Mouse (Mus musculus): ENCODE data around the gene Timm9. TPM values are rescaled to one million over a fixed set of nuclear protein-coding genes. Genes with fewer than 3 reads are reported as not detected.

The Timm9 gene
- 10 to 100 TPM; 28.7 to 32.9 TPM for total RNA-seq (2021)
- long read RNA-seq, experiment 1, transcript Timm9-207 (5 exons, 718 nt): major isoform, 8 of 16 reads
- long read RNA-seq, experiment 1, partial matches to known transcripts: 0 of 16 reads
- long read RNA-seq, experiment 1, other reads (novel, unspliced or antisense): 2 of 16 reads
- long read RNA-seq, experiment 2, transcript Timm9-207 (5 exons, 718 nt): major isoform, 5 of 16 reads
- long read RNA-seq, experiment 2, partial matches to known transcripts: 1 of 16 reads
- long read RNA-seq, experiment 2, other reads (novel, unspliced or antisense): 5 of 16 reads

GRCm38 (mm10) chr12:71136130-71136973 lies at the start of gene Timm9, which contains the start of gene 2700049A03Rik:
Timm9 (minus strand) TSS chr12:71136684.
2700049A03Rik (plus strand) TSS chr12:71136848.
- DNase-seq (ENCODE audit: low spot score in 2 of 2): peak; percentile 23 to 74

- DNase-seq (ENCODE audit: low spot score in 2 of 2): no peak
These were observed 47.9 kb upstream of the Timm9 start for GRCm38 (mm10) chr12:71184396-71184795.

DNA sequence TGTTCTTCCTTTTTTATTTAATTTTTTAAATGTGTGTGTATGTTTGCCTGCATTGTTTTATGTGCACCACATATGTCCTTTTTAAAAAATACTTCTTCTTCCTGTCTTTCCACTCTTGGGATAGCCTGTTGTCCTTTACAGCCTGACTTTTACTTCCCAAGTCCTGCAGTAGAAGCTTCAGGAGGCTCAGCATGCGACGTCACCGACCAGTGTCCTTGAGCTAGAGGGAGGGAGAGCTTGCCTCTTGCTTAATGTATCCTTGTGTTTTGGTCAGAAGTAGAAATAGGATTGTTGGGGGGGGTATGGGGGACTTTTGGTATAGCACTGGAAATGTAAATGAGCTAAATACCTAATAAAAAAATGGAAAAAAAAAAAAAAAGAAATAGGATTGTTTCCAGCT lies 47.3 kb upstream of the Timm9 start:
- DNase-seq (ENCODE audit: low spot score in 2 of 2): no peak

DNA sequence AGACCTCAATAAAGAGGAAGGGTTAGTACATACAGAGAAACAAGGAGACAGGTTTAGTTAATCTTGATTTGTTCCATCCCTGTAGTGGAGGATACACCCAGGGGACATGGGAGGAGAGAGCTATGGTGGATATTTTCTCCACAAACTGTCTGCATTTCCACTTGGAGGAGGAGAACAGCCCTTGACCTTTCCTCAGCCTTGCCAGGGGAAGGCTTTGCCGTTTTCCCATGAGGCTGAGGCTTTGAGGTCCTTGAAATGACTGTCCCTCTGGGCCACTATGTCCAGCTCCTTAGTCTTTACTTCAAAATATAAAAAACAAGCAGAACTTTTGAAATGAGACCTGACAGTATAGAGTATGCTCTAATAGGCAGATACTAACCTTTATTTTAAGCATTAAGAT lies 33.4 kb upstream of the Timm9 start:
- no peak for DNase-seq (ENCODE audit: low spot score in 2 of 2)

DNA sequence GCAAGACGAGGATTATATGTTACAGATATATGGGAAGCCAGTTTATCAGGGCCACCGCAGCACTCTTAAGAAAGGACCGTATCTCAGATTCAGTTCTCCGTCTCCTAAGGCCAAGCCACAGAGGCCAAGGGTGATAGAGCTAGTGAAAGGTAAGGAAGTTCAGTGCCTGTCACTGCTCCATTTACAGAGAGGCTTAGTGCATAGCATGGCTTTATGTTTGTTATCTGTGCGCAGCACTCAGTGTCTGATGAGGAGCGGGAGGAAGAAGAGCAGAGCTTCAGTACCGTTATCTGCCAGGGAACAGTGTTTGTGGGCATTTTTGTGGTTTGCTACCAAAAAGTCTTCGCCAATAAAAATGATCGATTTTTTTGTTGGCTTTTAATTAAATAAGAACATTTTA lies 27.9 kb upstream of the Timm9 start:
- no peak for DNase-seq (ENCODE audit: low spot score in 2 of 2)

DNA sequence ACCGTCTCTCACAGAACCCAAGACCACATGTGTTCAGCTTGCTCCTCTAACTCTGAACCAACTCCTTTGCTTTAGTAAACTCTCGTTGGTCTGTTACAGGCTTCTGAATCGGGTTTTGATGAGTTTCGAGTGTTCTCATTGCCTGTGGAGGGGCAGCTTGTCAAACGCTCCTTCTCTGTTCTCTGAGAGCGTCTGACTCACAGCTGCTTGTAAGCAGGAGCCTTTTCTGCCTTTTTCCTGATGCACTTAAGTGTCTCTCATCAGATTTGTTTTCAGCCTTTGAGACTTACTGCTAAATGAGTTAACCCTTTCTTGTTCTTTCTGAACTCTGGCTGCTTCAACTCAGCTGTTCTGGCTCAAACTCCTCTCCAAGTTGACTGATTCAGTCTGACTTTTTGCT lies 21.5 kb upstream of the Timm9 start:
- no peak for DNase-seq (ENCODE audit: low spot score in 2 of 2)

GRCm38 (mm10) chr12:71154979-71155378 lies 18.5 kb upstream of the Timm9 start:
- no peak for DNase-seq (ENCODE audit: low spot score in 2 of 2)

DNA sequence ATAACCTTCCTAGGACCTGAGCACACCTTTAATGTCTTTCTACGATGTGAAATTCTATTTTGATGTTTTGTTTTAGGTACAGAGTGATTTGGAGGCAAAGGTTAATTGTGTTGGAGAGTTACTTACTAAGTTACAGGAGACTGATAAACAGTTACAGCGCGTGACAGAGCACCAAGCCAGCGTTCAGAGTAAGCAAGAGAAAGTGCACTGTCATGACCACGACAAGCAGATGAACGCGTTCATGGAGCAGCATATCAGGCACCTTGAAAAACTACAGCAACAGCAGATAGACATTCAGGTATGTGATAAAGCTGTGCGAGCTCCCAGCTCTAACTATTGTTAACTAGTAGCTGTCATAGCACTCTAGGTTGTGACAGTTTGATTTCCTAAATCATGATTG lies 13.7 kb upstream of the Timm9 start:
- no peak for DNase-seq (ENCODE audit: low spot score in 2 of 2)

- no peak for DNase-seq (ENCODE audit: low spot score in 2 of 2)
These were observed 13.0 kb upstream of the Timm9 start for GRCm38 (mm10) chr12:71149456-71149855.

GRCm38 (mm10) chr12:71148801-71149200 lies 12.3 kb upstream of the Timm9 start:
- DNase-seq (ENCODE audit: low spot score in 2 of 2): no peak

GRCm38 (mm10) chr12:71147641-71148040 lies 11.2 kb upstream of the Timm9 start:
- peak in 1 of 2 experiments; percentile 22 for DNase-seq (ENCODE audit: low spot score in 2 of 2)

GRCm38 (mm10) chr12:71141189-71141588 lies 4.7 kb upstream of the Timm9 start:
- no peak for DNase-seq (ENCODE audit: low spot score in 2 of 2)

DNA sequence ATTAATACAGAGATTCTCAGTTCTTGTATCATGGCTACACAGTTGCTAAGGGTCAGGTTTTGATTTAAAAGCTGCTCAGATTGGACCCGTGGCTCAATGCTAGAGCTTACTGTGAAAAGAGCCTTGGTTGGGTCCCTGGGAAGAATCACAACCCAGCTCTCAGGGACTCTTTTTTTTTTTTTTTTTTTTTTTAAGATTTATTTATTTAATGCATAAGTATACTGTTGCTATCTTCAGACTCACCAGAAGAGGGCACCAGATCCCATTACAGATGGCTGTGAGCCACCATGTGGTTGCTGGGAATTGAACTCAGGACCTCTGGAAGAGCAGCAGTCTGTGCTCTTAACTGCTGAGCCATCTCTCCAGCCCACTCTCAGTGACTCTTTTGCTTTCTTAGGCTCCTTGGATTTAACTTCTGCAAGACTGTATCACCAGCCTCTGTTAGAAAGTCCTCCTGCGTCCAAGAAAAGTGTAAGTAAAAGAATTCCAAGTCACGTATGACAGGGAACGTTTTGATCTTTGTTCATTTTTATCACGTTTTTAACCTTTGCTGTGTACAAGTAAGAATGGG lies 2.9 kb upstream of the Timm9 start:
- no peak for DNase-seq (ENCODE audit: low spot score in 2 of 2)

- DNase-seq (ENCODE audit: low spot score in 2 of 2): no peak
These were observed 1.2 kb upstream of the Timm9 start for GRCm38 (mm10) chr12:71137686-71138085.

GRCm38 (mm10) chr12:71136974-71137491 lies 549 bp upstream of the Timm9 start:
- DNase-seq (ENCODE audit: low spot score in 2 of 2): peak; percentile 68 to 85

DNA sequence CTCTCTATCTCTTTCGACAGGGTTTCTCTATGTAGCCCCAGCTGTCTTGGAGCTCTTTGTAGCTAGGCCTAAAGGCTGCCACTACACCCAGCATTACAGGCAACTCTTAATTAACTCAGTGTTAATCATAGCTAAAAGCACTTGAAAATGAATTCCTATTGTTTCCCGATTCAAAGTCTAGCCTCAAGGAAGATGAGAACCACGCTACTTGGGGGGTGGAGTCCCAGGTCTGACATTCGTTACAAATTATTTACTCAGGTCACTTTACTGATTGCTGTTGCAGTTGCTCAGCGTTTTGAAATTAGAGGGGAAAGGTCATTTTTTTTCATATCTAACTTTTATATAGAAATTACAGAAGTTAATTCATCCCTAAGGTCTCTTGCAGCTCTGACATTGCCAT lies 903 bp downstream of the Timm9 start:
- DNase-seq (ENCODE audit: low spot score in 2 of 2): no peak

DNA sequence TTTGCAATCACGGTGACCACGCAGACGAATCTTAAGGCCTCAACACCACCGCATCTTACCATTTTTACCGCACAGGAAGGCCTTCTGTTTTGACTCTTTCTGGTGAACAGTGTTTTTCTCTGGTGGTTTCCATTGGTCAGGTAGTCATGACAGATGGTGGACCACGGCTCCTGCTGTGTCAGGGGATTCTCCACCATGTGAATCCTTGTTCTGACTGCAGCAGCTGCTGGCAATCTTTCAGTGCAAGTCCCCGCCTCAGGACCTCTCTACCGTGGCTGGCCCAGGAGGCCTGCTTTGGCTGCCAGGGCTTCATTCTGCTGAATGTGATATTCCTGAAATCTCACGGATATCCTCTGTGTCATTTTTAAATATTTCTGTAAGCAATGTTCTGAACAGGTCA lies 13.2 kb downstream of the Timm9 start:
- no peak for DNase-seq (ENCODE audit: low spot score in 2 of 2)

DNA sequence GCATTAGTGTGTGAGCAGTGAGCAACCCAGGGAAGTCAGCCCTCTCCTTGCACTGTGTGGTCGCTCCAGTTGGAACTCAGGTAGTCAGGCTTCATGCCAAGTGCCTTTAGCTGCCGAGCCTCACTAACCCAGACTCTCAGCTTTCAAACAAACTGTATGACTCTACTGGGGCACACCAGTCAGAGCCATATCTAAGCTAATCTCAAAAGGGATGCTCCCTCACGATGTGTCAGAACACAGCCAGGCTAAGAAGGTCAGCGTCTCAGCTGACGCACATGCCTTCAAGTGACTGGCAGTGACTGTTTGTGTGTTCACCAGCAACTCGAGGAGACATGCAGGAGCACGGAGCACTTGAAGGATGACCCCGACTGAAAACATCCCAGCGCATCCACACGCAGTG lies 13.8 kb downstream of the Timm9 start:
- DNase-seq (ENCODE audit: low spot score in 2 of 2): no peak

- DNase-seq (ENCODE audit: low spot score in 2 of 2): no peak
These were observed 20.1 kb downstream of the Timm9 start for GRCm38 (mm10) chr12:71116411-71116810.

DNA sequence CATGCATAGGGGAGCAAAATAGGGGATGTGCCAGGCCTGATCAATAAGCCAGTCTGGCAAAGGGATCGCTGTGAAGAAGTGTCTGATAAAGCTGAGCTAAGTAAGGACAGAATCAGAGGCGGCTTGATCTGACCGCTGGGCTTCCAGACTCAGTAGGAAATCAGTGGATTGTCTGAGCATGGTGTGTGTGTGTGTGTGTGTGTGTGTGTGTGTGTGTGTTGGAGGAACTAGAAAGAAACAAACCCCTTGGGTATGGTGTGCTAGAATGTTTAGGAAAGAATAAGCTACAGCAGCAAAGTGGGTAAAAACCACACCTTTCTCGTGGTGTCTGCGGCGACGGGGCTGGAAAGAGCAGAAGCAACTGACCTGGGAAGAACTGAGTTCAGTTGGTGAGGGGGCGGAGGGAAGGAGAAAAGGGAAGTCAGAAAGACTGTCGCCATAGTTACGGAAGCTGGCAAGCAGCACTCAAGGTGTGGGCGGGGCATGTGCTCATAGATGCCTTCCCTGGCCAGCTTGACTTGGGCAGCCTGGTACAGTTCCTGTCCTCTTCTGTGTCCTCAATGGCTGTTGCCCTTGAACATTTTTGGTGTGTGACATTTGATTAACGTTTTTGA lies 22.7 kb downstream of the Timm9 start:
- DNase-seq (ENCODE audit: low spot score in 2 of 2): no peak

DNA sequence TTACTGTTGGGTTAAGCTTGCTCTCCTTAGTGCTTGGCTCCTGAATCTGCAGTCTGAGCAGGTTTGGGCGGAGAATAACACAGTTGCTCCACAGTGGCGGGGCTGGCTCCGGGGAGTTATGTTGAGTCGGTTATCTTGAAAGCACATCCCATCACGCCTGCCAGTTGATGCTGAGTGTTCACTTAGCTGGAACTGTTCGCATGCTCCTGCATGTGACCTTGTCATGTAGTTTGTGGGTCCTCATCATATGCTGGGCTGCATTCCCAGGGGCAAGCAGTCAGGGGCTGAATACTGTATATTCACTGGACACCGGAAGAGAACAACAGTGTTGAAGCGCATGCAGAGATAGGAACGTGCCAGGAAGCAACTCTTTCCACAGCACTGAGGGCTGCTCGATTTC lies 23.4 kb downstream of the Timm9 start:
- DNase-seq (ENCODE audit: low spot score in 2 of 2): no peak
